Mouse (Mus musculus): ENCODE data around the gene Trim3.
A peak's percentile ranks its signal among the peaks of the same experiment; 100 is the strongest.

The Trim3 gene

DNA sequence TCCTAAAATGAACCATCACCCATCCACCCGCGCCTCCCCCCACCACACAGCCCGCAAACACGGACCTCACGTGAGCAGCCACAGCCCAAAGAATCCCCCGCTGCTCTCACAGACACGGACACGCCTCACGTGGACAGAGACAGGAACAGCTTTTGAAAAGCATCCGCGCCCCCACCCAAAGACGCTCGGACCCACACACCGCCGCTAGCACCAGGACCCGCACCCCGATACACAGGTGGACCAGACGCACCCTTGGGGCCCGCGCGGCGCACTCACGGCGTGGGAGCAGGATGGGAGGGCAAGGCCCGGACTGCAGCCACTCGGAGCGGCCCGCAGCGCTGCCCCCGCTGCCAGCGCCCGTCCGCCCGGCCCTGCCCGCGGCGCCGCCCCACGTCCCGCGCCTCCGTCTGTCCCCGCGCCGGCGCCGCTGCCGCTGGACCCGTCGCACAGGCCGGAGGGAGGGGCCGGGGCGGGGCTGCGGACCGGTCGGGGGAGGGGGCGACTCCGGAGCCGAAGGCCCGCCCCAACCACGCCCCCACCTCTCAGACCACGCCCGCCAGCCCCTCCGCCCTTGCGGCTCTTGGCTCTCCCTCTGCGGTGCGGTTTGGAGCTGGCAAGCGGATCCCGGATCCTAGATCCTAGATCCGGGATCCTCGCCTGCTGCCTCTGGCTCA lies at the start of gene Trim3:
Gene Trim3, minus strand, starts transcription at position 445 of the 674 bp plus-strand sequence.
- DNase-seq, result peak; percentile 97

DNA sequence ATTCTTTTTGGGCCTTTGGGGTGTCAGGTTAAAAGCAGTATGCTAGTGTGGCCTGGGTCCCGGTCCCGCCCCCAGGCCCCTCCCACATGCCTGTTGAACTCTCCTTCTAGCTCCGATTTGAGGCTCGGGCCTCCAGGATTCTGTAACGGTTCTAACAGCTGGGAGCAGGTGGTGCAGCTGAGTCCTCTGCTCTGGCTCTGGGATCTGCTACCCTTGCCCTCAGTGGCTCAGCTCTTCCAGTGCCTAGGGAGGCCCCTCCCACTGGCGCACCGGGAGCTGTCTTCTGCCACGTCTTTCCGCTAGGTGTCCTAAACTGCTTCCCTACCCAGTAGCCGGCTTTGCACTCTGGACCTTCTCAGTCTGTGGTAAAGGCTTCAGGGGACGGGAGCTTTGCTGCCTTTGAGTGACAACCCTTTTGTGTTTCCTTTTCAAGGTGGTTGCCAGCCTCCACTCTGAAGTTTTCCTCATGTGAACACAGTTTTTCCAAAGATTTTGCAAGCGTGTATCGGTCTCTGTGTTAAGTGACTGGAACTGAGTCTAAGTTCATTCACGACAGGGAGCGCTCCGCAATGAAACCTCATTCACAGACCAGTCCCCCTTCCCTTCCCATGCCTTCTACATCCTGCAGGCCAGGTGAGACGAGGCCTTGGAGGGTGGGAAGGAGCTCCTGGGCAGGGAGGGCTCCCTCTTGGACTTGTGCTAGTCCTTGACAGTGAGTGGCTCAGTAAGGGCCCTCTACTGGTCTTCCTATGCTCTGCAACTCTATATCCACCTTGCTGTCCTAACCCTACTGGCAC lies 17.5 kb upstream of the Trim3 start, which contains the start of gene Dnhd1:
Gene Dnhd1, plus strand, starts transcription at position 189 of the 797 bp plus-strand sequence.
- DNase-seq, result peak; percentile 87

DNA sequence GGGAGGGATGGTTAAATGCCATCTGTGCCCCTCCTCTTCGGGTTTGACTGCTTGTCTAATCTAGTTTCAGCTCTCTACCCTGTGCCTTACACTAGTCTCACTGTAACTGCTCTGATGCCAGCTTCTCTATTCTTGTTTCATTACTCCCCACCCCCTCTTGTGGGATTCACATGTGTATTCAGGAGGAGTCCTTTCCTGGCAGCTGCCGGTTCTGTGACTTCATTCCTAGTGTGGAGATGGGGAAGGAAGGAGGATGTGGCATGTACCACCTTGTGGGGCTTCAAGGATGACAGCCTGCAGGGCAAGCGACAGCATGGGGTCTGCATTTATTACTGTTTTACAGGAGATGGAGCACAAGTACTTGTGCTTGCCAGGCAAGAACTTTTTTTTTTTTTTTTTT lies 8.6 kb upstream of the Trim3 start:
- no peak for DNase-seq

DNA sequence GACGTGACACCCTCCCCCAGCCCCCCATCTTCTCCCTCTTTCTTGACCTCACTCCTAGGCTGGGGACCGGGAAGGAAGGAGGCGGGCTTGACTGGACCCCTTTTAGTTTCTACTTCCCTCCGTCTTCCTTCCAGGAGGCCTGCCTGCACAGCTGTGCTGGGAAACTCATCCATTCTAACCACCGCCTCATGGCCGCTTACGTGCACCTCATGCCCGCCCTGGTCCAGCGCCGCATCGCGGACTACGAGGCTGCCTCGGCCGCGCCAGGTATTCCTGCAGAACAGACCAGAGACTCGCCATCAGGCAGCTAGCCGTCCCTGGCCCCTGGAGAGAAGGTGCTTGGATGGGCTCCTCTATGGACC lies 7.5 kb upstream of the Trim3 start:
- DNase-seq, result no peak

DNA sequence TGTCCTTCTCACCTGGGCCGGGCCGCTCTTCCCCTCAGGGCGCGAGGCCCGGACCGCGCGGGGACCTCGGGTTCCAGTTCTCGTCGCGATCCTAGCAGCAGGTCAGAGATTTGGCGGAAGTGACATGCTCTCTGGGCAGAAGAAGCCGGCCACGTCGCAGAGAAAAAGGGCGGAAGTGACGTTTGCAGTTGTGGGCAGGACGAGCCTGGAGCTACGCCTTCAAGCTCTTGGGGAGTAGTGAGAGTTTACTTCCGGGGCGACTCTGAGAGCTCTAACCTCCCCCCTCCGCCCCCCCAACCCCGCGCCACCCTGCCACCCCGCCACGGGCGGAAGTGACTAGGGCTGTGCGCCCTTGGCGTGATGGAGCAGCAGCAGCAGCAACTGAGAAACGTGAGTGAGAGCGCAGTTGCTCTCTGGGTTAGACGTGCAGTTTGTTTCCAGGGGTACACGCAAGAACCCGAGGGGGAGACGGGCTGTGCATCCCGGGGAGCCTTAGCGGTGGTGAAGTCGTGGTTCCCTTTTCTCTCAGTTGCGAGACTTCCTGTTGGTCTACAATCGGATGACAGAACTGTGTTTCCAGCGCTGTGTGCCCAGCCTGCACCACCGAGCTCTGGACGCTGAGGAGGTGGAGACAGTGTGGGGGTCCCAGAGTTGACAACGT lies 7.0 kb upstream of the Trim3 start, which contains the start of the genes Arfip2 and Gm45799:
Gene Arfip2, minus strand, starts transcription at position 184 of the 661 bp plus-strand sequence.
Gene Gm45799, plus strand, starts transcription at position 320 of the 661 bp plus-strand sequence.
- DNase-seq, result peak; percentile 98

DNA sequence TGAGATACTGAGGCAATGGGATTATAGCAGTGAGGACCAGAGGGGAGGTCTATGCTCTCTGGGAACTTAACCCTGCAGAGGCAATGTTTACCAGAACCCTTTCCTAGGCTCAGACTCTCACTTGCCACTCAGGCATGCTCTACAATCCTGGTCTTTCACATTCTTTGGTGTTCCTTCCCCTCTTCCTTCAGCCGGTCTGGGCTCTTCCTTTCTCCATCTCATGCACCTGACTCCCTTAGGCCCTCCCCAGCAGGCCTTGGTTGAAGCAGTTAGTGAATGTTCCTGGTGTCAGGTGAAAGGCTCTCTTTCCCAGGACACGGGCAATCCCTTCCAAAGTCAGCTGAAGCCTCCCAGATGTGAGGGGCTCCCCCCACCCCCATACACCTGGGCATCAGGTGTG lies 6.4 kb upstream of the Trim3 start, which contains the start of gene Timm10b:
Gene Timm10b, plus strand, starts transcription at position 301 of the 400 bp plus-strand sequence.
- DNase-seq, result no peak

DNA sequence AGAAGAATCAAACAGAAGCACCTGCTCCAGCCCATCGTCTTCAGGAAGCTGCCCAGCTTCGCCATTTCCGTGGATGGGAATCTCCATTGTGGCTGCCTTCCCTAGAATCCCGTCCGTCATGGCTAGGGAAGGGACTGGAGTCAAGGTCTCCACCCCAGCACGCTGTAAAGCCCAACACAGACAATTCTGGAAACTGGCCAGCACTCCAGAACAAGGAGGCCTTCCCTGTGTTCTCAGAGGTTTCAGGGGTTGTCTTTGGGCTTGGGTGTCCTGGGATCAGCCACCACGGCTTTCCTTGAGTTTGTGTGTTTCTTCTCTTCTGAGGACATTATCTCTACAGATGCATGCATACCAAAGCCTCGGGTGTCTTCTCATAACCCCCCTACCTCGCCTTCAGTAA lies 5.9 kb upstream of the Trim3 start:
- DNase-seq, result peak; percentile 42

DNA sequence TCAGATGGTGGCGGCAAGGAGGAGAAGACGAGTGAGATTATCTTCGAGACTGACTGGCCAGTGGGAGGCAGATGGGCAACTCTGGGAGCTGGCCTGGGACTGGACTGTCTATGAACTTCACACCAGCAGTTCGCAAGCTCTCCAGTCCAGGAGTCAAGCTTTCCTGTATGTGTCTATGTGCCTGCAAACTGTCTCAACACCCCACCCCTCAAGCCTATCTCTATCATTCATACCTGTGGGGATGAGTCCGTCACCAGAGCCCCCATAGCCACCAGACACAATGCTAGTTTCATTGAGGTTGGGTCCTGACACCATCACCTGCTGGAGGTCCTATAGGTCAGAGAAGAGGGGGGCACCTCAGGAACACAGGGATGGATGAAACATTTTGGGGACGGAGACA lies 5.4 kb upstream of the Trim3 start:
- DNase-seq, result no peak

DNA sequence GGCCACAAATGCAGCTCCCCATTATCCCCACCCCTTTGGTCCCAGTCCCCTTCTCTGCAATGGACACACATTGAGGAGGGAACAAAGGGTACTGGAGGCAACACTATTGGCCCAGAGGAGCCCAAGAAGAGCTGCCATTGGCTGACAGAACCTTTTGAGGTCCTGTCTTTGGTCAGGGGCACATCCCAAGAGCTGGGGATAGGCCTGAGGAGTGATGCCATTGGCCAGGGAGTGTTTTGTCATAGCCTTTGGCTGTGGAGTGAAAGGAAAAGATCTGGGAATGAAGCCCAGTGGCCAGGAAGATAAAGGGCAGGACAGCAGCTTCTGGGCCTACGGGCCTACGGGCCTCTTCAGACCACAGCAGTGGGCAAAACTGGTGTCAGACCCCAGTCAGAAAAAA lies 2.4 kb upstream of the Trim3 start:
- no peak for DNase-seq

DNA sequence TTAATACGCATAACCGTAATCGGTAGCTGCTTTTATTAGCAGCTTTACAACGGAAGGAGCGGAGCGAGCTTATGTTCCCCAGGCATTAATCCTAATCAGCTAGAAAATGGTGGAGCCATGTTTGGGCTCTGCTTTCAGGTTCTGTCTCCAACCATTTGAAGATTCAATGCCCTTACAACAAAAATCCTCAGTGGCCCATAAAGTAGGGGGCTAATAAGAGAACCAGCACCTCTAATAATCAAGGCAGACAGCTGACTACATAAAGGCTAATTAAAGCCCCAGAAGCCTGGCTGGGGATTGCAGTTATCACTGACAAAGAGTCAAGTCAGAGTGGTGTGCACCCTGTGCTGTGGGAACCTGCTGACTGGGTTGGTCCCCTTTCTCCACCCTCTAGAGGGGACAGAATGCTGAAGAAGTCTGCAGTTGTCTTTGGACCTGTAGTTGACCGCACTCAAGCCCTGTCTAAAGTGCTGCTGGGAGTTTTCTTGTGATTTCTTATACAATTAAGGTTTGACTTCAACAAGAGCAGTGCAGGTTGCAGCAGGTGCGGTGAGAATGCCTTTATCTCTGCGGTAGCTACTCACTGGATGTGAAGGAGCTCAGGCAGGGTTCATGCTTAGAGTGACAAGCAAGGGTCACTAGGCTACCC lies 1.0 kb upstream of the Trim3 start:
- peak; percentile 13 for DNase-seq

DNA sequence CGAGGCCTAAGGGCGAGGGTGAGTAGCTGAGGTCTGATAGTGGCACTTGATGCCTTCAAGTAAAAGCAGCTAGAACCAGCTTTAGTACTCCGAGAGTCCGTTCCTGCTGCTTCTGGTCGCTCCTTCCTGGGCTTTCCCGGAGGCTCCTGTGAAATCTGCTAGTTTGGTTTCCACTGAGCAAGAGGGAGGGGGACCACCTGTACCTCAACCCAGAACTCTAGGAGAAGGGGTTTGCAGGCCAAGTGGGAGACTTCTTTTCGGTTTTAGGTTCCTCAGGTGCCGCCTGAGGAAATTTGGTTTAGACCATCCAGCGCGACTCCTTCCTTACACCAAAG lies 397 bp upstream of the Trim3 start:
- no peak for DNase-seq

DNA sequence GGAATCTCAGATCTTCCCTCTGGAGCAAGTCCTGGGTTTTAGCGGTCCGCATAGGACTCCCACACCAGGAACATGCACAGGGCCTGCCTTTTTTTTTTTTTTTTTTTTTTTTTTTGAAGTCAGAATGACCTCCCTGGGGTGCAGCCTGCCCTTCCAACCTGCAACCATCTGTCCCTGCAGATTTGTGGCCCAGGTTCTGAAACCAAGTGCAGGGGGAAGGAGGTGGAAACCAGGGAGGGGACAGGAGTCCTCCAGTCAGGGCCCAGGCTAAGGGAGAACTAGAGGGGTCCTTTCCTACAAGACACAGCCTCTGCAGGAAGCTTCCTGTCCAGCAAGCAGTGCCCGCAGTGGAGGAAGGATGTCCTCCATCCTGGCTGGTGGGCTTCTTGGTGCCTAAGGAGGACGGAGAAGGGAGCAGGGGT lies 809 bp downstream of the Trim3 start:
- DNase-seq, result peak; percentile 49

DNA sequence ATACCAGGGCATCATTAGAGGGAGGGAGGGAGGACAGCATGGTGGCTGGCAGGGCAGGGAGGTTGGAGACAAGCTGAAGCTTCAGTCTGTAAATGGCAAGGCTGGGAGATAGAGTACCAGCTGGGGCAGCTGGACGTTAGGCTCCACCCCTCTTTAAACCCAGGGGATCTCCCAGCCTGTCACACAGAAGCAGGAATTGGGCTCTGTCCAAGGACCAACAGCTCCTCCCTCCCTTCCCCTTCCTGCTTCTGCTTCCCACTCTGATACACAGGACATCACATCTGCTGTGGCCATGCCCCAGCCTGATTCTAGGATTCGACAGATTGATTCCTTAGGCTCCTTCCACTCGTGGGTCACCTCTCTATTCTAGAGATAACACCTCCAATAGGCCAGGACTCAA lies 4.7 kb downstream of the Trim3 start:
- peak; percentile 85 for DNase-seq

DNA sequence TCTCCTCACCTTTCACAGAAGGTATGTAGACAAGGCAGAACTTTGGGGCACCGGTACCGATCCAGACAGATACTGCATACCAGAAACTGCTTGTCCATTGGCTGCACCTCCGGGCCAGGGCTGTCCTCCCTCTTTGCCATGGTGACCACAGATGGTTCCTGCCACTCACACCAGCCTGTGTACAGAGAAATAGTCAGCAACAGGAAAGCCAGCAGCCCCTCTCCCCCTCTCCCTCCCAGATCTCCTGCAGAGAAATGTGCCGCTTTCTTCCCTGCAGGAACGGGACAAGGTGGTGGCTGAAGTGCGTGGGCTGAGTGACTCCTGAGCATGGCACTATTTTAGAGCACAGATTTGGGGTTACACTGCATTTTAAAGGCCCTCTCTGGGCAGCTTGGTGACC lies 8.0 kb downstream of the Trim3 start:
- DNase-seq, result peak; percentile 29

DNA sequence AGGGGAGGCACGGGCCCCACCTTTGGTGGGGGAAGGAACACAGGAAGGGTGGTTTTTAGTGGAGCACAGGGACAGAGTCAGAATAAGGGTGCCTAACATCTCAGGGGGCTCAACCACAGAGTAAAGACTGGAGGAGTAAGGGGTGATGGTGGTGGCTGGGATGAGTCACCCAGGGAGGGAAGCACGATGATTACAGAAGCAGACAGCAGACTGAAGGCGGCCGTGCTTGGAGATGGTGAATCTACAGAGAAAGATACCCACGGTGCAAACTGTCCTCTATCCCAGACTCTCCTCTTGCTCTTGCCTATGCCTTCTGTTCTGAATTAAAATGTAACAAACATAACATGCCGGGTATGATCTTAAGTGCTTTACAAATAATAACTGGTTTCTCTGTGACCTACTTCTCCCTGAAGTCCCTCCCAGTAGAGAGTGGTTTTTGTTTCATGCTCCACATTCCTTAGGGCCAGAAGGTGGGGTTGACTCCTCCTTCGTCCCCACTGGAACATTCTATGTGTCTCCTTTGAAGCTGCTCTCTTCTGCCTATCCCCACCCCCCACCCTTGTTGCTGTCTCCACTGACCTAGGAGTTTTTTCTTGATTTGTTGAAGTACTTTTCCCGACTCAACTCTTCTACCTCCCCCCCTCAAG lies 11.6 kb downstream of the Trim3 start:
- DNase-seq, result no peak

DNA sequence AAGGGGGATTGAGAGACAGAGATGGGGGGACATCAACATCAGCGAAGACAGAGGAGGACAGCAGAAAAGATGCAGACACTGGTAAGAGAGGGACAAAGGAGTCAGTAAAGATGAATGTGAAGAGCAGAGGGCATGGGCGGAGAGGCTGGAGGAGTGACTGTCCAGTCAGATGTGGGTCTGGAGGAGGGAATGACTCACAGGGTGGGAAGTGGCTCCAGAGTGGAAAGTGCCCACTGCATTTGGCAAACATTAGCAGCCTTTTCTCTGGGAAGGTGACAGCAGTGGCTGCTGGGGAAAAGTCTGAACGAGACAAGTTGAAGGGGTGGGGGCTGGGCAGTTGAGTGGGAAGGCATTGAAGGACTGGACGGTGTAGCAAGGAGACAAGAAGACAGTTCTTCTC lies 12.3 kb downstream of the Trim3 start:
- DNase-seq, result peak; percentile 32

DNA sequence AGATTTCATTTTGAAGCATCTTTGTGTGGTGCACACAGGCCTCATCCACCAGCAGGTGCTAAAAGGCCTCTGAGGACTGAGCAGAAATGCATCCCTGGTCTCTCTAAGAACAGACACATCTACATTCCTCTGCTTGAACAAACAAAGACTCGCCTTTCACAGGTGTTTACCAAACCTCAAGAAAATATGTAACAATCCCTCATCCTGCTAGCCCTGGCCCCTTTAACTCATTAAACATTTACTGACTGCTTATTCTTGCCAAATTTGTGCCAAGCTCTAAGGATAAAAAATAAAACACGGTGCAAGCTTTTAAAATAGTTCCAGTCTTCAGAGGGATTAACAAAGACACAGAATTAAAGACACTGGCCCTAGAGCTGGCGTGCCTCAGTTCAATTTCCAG lies 13.7 kb downstream of the Trim3 start:
- DNase-seq, result no peak

DNA sequence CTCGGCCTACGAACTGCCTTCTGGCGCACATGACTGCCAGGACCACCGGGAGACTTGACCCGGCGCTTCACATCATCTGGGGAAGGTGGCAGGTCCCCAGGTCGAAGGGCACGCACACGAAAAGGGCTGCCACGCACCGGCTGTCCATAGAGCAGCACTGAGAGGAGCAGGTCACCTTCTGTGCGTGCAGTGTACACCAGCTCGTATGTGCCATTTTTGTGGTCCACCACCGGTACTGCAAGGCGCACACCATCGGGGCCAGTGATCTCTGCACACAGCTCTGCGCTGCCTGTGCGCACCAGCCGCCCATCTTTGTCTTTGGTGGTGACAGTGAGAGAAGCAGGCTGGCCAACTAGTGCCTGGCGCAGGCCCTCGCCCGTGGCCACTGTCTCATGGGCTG lies 15.6 kb downstream of the Trim3 start:
- no peak for DNase-seq

DNA sequence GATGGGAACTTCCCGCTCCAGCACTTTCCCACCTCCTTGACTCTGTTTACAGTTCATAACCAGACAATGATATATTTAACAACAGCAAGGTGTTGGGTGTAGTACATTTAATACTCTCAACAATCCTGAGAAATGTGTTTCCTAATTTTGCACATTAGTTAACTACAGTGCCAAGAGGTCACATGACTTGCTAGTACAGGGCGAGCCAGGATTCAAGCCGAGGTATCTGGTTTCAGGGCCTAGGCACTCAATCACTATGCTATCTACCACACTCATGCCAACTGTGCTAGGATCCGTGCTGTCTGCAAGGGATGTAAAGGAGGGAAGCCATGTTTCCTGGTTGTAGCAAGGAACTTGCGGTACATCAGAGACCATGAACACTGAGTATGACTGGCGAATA lies 16.8 kb downstream of the Trim3 start:
- DNase-seq, result no peak

DNA sequence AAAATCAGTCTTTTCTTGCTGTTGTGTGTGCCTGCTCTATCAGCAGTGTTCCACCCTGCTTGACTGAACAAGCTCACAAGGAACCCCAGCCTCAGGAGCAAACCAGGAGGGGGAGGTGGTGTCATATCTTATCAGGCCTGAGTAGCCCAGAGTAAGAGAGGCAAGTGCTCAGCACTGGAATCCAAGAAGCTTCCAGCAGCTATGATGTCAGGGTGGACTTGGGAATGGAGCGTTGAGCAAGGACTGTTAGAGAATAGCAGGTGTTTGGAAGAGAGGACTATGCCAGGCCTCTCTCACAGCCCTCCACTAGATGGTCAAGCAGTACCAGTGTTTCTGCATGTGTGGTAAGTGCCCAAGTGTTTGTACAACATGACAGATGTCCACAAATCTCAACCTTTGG lies 17.7 kb downstream of the Trim3 start:
- DNase-seq, result no peak

DNA sequence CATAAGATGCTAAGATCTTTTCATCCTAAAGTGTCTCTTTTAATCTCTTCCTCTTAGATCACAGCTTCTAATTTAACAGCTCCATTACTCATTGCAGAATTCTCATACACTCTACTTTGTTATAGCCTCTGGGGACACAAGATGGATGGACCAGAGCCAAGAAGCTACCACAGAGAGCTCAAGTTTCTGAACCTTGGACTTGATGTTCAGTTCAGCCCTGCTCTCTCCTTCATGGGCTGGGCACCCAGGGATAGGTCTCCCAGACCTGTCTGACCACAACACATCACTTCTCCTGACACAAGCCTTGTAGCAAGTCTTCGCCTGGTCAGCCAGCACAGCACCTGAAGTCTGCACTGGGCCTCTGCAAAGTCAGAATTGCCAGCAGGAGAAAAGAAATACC lies 19.0 kb downstream of the Trim3 start:
- peak; percentile 38 for DNase-seq

DNA sequence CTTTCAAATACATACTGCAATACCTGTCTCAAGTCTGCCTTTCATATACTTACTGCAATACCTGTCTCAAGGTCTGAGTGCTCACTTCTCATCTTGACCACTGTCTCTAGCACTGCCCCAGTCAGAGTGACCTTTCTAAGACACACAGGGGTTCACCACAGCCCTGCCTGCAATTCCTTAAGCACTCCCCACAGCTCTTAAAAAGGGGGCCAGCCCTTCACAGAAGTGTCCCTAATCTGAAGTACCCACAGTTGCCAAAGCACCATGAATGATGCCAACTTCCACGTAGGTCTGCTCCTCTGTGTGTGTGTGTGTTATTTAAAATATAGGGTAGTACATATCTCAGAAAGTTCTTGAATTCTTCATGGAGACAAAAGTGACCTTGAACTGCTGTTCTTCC lies 21.6 kb downstream of the Trim3 start:
- DNase-seq, result no peak

DNA sequence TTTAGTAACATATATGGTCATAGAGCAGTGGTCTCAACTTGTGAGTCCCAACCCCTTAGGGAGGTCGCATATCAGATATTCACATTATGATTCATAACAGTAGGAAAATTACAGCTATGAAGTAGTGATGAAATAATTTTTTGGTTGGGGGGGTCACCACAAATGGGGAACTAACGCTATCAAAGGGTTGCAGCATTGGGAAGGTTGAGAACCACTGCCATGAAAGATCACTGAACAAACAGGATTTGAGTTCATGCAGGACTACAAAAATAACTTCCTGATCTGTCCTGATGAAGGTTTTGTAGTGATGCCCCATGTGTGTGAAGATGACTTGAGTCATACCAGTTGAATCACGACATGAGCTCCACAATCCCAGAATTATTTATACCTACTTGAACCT lies 24.9 kb downstream of the Trim3 start:
- no peak for DNase-seq

All from kidney, postnatal 10 days (tissue).